Mouse (Mus musculus) intestine, embryonic 16.5 days (tissue): Measurements from ENCODE around the gene Pprc1. TPM values are rescaled to one million over a fixed set of nuclear protein-coding genes. Genes with fewer than 3 reads are reported as not detected.

ENCODE experiments used
- ATAC-seq: fragments of 200-750 bp; cut with Nextera tagmentation; 2 replicates; pipeline ENCODE4 v1.8.0; 2017; ENCODE audit warnings: moderate TSS enrichment, moderate library complexity
- H3K27ac ChIP-seq: fragments of 300-500 bp; sonication (generic); 2 replicates; pipeline ENCODE4 v1.5.1; 2014; ENCODE audit warnings: mild to moderate bottlenecking, low read length
- H3K27me3 ChIP-seq: fragments of 300-500 bp; sonication (generic); replicated peaks from 2 replicates; pipeline ENCODE4 v1.6.1; 2014; ENCODE audit warnings: low read length, control low read depth, mixed read lengths; ENCODE audit not compliant: control insufficient read depth, insufficient read depth
- H3K36me3 ChIP-seq: fragments of 300-500 bp; sonication (generic); 2 replicates; pipeline ENCODE4 v1.6.1; 2014; ENCODE audit warnings: low read length, control low read depth; ENCODE audit not compliant: control insufficient read depth, insufficient read depth
- H3K4me1 ChIP-seq: fragments of 300-500 bp; sonication (generic); 2 replicates; pipeline ENCODE4 v1.6.1; 2014; ENCODE audit warnings: low read length, control low read depth, mixed read lengths; ENCODE audit not compliant: control insufficient read depth, insufficient read depth
- H3K4me2 ChIP-seq: fragments of 300-500 bp; sonication (generic); 2 replicates; pipeline ENCODE4 v1.6.1; 2014; ENCODE audit warnings: low read depth, low read length, control low read depth
- H3K4me3 ChIP-seq: fragments of 300-500 bp; sonication (generic); 2 replicates; pipeline ENCODE4 v1.5.1; 2014; ENCODE audit warnings: mild to moderate bottlenecking, low read length
- H3K9ac ChIP-seq: fragments of 300-500 bp; sonication (generic); 2 replicates; pipeline ENCODE4 v1.6.1; 2014; ENCODE audit warnings: low read depth, low read length
- H3K9me3 ChIP-seq: fragments of 300-500 bp; sonication (generic); 2 replicates; pipeline ENCODE4 v1.6.1; 2016; ENCODE audit warnings: low read length, control low read depth; ENCODE audit not compliant: control insufficient read depth
- WGBS: fragments of 180-500 bp; shearing (Covaris S2); extraction: QIAGEN DNeasy Blood & Tissue Kit; methylation state at CpG from one replicate; pipeline ENCODE4 v1.1.7; 2014; 5-methylcytosine and 5-hydroxymethylcytosine counted together
- polyA plus RNA-seq: library from polyadenylated mRNA; unstranded; fragments of >200 nt; fragmentation: Nextera tagmentation; extraction: Ambion mirVana; gene quantifications from 2 replicates; pipeline ENCODE4 v1.2.1, GENCODE M21; 2015

Gene Pprc1
- polyA plus RNA-seq, 1 experiment from 2014 or later: 27.5 TPM

GRCm38 (mm10) chr19:46005680-46006079 lies 39.0 kb upstream of the Pprc1 start:
- Histone ChIP-seq H3K27me3 (no peaks in the 10 kb centered on the region), H3K4me3 (no peak overlapping the region), H3K36me3 (no peaks in the 10 kb centered on the region), H3K9ac (no peak overlapping the region), H3K4me2 (no peak overlapping the region), H3K9me3 (no peaks in the 10 kb centered on the region), H3K4me1 (peaks cover 9% of the 10 kb centered on the region), H3K27ac (no peak overlapping the region)
- no peak for ATAC-seq
- WGBS: 90% methylated on average over 7 of the region's 7 CpGs

- H3K27ac ChIP-seq: no peak overlapping the region
- H3K9ac ChIP-seq: no peak overlapping the region
- peak; percentile 85 for ATAC-seq
- no peaks in the 10 kb centered on the region for H3K4me1 ChIP-seq
- no peaks in the 10 kb centered on the region for H3K27me3 ChIP-seq
- WGBS: 36% methylated on average over 12 of the region's 12 CpGs
- H3K9me3 ChIP-seq: no peaks in the 10 kb centered on the region
- no peak overlapping the region for H3K4me3 ChIP-seq
- no peak overlapping the region for H3K4me2 ChIP-seq
- H3K36me3 ChIP-seq: no peaks in the 10 kb centered on the region
These were observed 30.0 kb upstream of the Pprc1 start for GRCm38 (mm10) chr19:46014572-46015178.

GRCm38 (mm10) chr19:46016023-46016422 lies 28.7 kb upstream of the Pprc1 start:
- no peaks in the 10 kb centered on the region for H3K4me1 ChIP-seq
- H3K9ac ChIP-seq: no peak overlapping the region
- no peak overlapping the region for H3K4me2 ChIP-seq
- no peak overlapping the region for H3K27ac ChIP-seq
- no peak overlapping the region for H3K4me3 ChIP-seq
- H3K36me3 ChIP-seq: no peaks in the 10 kb centered on the region
- ATAC-seq: no peak
- no peaks in the 10 kb centered on the region for H3K9me3 ChIP-seq
- no peaks in the 10 kb centered on the region for H3K27me3 ChIP-seq
- 77% methylated on average over 2 of the region's 2 CpGs for WGBS

GRCm38 (mm10) chr19:46024959-46025358 lies 19.7 kb upstream of the Pprc1 start:
- peak; percentile 96 for ATAC-seq
- H3K27ac ChIP-seq: no peak overlapping the region
- 46% methylated on average over 6 of the region's 6 CpGs for WGBS

GRCm38 (mm10) chr19:46026567-46026966 lies 18.1 kb upstream of the Pprc1 start:
- WGBS: 51% methylated on average over 8 of the region's 8 CpGs
- no peak for ATAC-seq

More at GRCm38 (mm10) chr19:46024959-46025358, 19.7 kb upstream of the Pprc1 start:
- Histone ChIP-seq H3K4me3 (no peak overlapping the region), H3K27me3 (no peaks in the 10 kb centered on the region), H3K9ac (no peak overlapping the region), H3K4me2 (no peak overlapping the region), H3K9me3 (no peaks in the 10 kb centered on the region), H3K36me3 (0 out of 2 replicates have a peak, but pooled peaks cover 5% of the 10 kb centered on the region), H3K4me1 (peaks cover 3% of the 10 kb centered on the region; the same call in 1 of the 2 replicates)

GRCm38 (mm10) chr19:46028747-46029320 lies 15.9 kb upstream of the Pprc1 start:
- H3K9ac ChIP-seq: no peak overlapping the region
- no peak overlapping the region for H3K4me3 ChIP-seq
- no peak for ATAC-seq
- 75% methylated on average over 11 of the region's 11 CpGs for WGBS
- H3K9me3 ChIP-seq: no peaks in the 10 kb centered on the region
- peaks cover 14% of the 10 kb centered on the region for H3K36me3 ChIP-seq
- H3K4me2 ChIP-seq: no peak overlapping the region
- H3K27me3 ChIP-seq: no peaks in the 10 kb centered on the region
- peaks cover 3% of the 10 kb centered on the region; the same call in 1 of the 2 replicates for H3K4me1 ChIP-seq
- H3K27ac ChIP-seq: no peak overlapping the region

More at GRCm38 (mm10) chr19:46026567-46026966, 18.1 kb upstream of the Pprc1 start:
- H3K4me1 ChIP-seq: peaks cover 3% of the 10 kb centered on the region; the same call in 1 of the 2 replicates
- H3K4me2 ChIP-seq: no peak overlapping the region
- no peak overlapping the region for H3K27ac ChIP-seq
- no peaks in the 10 kb centered on the region for H3K27me3 ChIP-seq
- H3K9me3 ChIP-seq: no peaks in the 10 kb centered on the region
- H3K4me3 ChIP-seq: no peak overlapping the region
- H3K9ac ChIP-seq: no peak overlapping the region
- H3K36me3 ChIP-seq: 0 out of 2 replicates have a peak, but pooled peaks cover 7% of the 10 kb centered on the region

- Histone ChIP-seq H3K36me3 (peaks cover 17% of the 10 kb centered on the region), H3K4me1 (peaks cover 3% of the 10 kb centered on the region; the same call in 1 of the 2 replicates), H3K4me3 (no peak overlapping the region), H3K27ac (no peak overlapping the region), H3K9ac (no peak overlapping the region), H3K9me3 (no peaks in the 10 kb centered on the region), H3K27me3 (no peaks in the 10 kb centered on the region), H3K4me2 (no peak overlapping the region)
- 79% methylated on average over 1 of the region's 1 CpGs for WGBS
- ATAC-seq: no peak
These were observed 15.0 kb upstream of the Pprc1 start for GRCm38 (mm10) chr19:46029652-46030051.

GRCm38 (mm10) chr19:46030196-46030983 lies 14.3 kb upstream of the Pprc1 start:
- Histone ChIP-seq H3K4me3 (no peak overlapping the region), H3K27ac (no peak overlapping the region), H3K9me3 (no peaks in the 10 kb centered on the region), H3K27me3 (no peaks in the 10 kb centered on the region), H3K4me1 (peaks cover 3% of the 10 kb centered on the region; the same call in 1 of the 2 replicates), H3K4me2 (no peak overlapping the region), H3K9ac (no peak overlapping the region), H3K36me3 (peaks cover 24% of the 10 kb centered on the region)
- 90% methylated on average over 10 of the region's 10 CpGs for WGBS
- no peak for ATAC-seq

GRCm38 (mm10) chr19:46031689-46032432 lies 12.8 kb upstream of the Pprc1 start:
- H3K4me3 ChIP-seq: no peak overlapping the region
- H3K4me2 ChIP-seq: no peak overlapping the region
- no peak overlapping the region for H3K27ac ChIP-seq
- H3K27me3 ChIP-seq: no peaks in the 10 kb centered on the region
- H3K9me3 ChIP-seq: no peaks in the 10 kb centered on the region
- 73% methylated on average over 9 of the region's 9 CpGs for WGBS
- H3K36me3 ChIP-seq: peaks cover 30% of the 10 kb centered on the region
- H3K9ac ChIP-seq: no peak overlapping the region
- peaks cover 2% of the 10 kb centered on the region for H3K4me1 ChIP-seq
- no peak for ATAC-seq
